Mouse (Mus musculus) c-Kit-positive CD71-negative TER-119-negative erythroid progenitor cells, embryonic 14.5 days (primary cell): ENCODE data around the gene Svs5.
"Not testable (repeated sequence)": the region's sequence is repeated elsewhere in the genome, so short reads cannot be mapped to it uniquely, and the experiment has no call there.

Experiments used
- DNase-seq: peaks from one replicate; pipeline ENCODE4 v3.0.0-alpha.2; 2013; ENCODE audit warnings: low read depth

The Svs5 gene

GRCm38 (mm10) chr2:164332440-164332839 lies at the start of gene Svs5:
TSS of gene Svs5 (plus strand) at chr2:164332740.
- not testable (repeated sequence) for DNase-seq

GRCm38 (mm10) chr2:164288968-164289367 lies 43.6 kb upstream of the Svs5 start, which contains the start of gene Svs3a:
TSS of gene Svs3a (plus strand) at chr2:164289268.
- DNase-seq: not testable (repeated sequence)

- no peak for DNase-seq
Observed at GRCm38 (mm10) chr2:164312599-164312998, 19.9 kb upstream of the Svs5 start.

GRCm38 (mm10) chr2:164315460-164315859 lies 17.1 kb upstream of the Svs5 start:
- DNase-seq: not testable (repeated sequence)

GRCm38 (mm10) chr2:164316451-164316850 lies 16.1 kb upstream of the Svs5 start, which contains the start of gene Svs6:
TSS of gene Svs6 (plus strand) at chr2:164316751.
- DNase-seq: not testable (repeated sequence)

- DNase-seq: no peak
Observed at GRCm38 (mm10) chr2:164320983-164321382, 11.6 kb upstream of the Svs5 start.

- DNase-seq: not testable (repeated sequence)
Observed at GRCm38 (mm10) chr2:164343732-164344131, 11.2 kb downstream of the Svs5 start.

GRCm38 (mm10) chr2:164347697-164348096 lies 15.2 kb downstream of the Svs5 start:
- DNase-seq: not testable (repeated sequence)

- peak; percentile 33 for DNase-seq
Observed at GRCm38 (mm10) chr2:164348980-164349379, 16.4 kb downstream of the Svs5 start.

GRCm38 (mm10) chr2:164352697-164353096 lies 20.2 kb downstream of the Svs5 start:
- DNase-seq: no peak

- DNase-seq: no peak
Observed at GRCm38 (mm10) chr2:164353356-164353755, 20.8 kb downstream of the Svs5 start.

GRCm38 (mm10) chr2:164356177-164356967 lies 23.8 kb downstream of the Svs5 start:
- no peak for DNase-seq

GRCm38 (mm10) chr2:164358373-164358772 lies 25.8 kb downstream of the Svs5 start:
- no peak for DNase-seq

- DNase-seq: no peak
Observed at GRCm38 (mm10) chr2:164359031-164359430, 26.5 kb downstream of the Svs5 start.

- no peak for DNase-seq
Observed at GRCm38 (mm10) chr2:164359668-164360067, 27.1 kb downstream of the Svs5 start.

GRCm38 (mm10) chr2:164360974-164361657 lies 28.6 kb downstream of the Svs5 start:
- DNase-seq: no peak

GRCm38 (mm10) chr2:164366947-164367346 lies 34.4 kb downstream of the Svs5 start:
- no peak for DNase-seq

GRCm38 (mm10) chr2:164368620-164369105 lies 36.1 kb downstream of the Svs5 start:
- DNase-seq: no peak

- DNase-seq: no peak
Observed at GRCm38 (mm10) chr2:164371371-164371770, 38.8 kb downstream of the Svs5 start.

- DNase-seq: no peak
Observed at GRCm38 (mm10) chr2:164372408-164373053, 40.0 kb downstream of the Svs5 start.

- no peak for DNase-seq
Observed at GRCm38 (mm10) chr2:164373187-164373586, 40.6 kb downstream of the Svs5 start.
